Mouse (Mus musculus): ENCODE data around the gene Neil1. TPM values are rescaled to one million over a fixed set of nuclear protein-coding genes. Genes with fewer than 3 reads are reported as not detected.

Neil1 gene
- polyA plus RNA-seq, 2 experiments from 2014 or later, result 18.0 to 33.4 TPM

- ATAC-seq, result no peak
Measured at GRCm38 (mm10) chr9:57138507-57138906, 9.6 kb downstream of the Neil1 start.

- ATAC-seq, result no peak
Measured at GRCm38 (mm10) chr9:57137777-57138176, 10.3 kb downstream of the Neil1 start.

GRCm38 (mm10) chr9:57137246-57137645, 10.9 kb downstream of the Neil1 start:
- ATAC-seq, result no peak

GRCm38 (mm10) chr9:57130577-57131433, 17.3 kb downstream of the Neil1 start, which contains the start of gene Man2c1:
Gene Man2c1 (plus strand): TSS chr9:57130690.
- ATAC-seq, result peak; percentile 83

- no peak for ATAC-seq
Measured at GRCm38 (mm10) chr9:57129641-57130040, 18.5 kb downstream of the Neil1 start.

GRCm38 (mm10) chr9:57117261-57117755, 30.8 kb downstream of the Neil1 start:
- no peak for ATAC-seq

Other genes with a start within 250 kb of the Neil1 start
- gene Snx33, start 219.9 kb downstream of the Neil1 start, polyA plus RNA-seq (2017; shearing (Covaris generic)), result 1 to 10 TPM; 3.1 to 5.2 TPM
- 10 to 100 TPM; 54.8 to 68.4 TPM for gene Imp3, start 210.8 kb downstream of the Neil1 start, polyA plus RNA-seq (2017; shearing (Covaris generic))
- 10 to 100 TPM; 16.2 to 21.2 TPM for gene Snupn, start 197.4 kb downstream of the Neil1 start, polyA plus RNA-seq (2017; shearing (Covaris generic))
- gene Ptpn9, start 153.4 kb downstream of the Neil1 start, polyA plus RNA-seq (2017; shearing (Covaris generic)), result 1 to 10 TPM; 3.5 to 4.1 TPM
- 10 to 100 TPM; 31.7 to 33.5 TPM for gene Sin3a, start 76.3 kb downstream of the Neil1 start, polyA plus RNA-seq (2017; shearing (Covaris generic))
- gene Man2c1, start 17.6 kb downstream of the Neil1 start, polyA plus RNA-seq (2017; shearing (Covaris generic)), result 10 to 100 TPM; 38.8 to 51.6 TPM
- gene Commd4, start 10.0 kb upstream of the Neil1 start, polyA plus RNA-seq (2017; shearing (Covaris generic)), result 100 to 1,000 TPM; 264 to 293 TPM
- not detected for gene Trcg1, start 88.3 kb upstream of the Neil1 start, polyA plus RNA-seq (2017; shearing (Covaris generic))
- 10 to 100 TPM; 14.7 to 22.8 TPM for gene 1700017B05Rik, start 114.3 kb upstream of the Neil1 start, polyA plus RNA-seq (2017; shearing (Covaris generic))

Data from activated CD4-positive, CD25-positive, alpha-beta regulatory T cell, adult 4 months (primary cell).